Mouse (Mus musculus) embryonic fibroblast, embryonic 13.5 days (primary cell): ENCODE results near the gene Tmem208. TPM values are rescaled to one million over a fixed set of nuclear protein-coding genes. Genes with fewer than 3 reads are reported as not detected.

Experiments used
- H3K27ac ChIP-seq: 2 replicates; pipeline ENCODE4 v1.5.1; 2012; ENCODE audit warnings: low read length, control low read depth, inconsistent platforms; ENCODE audit not compliant: insufficient read depth
- H3K4me1 ChIP-seq: 2 replicates; pipeline ENCODE4 v1.6.1; 2011; ENCODE audit warnings: low read length; ENCODE audit not compliant: control insufficient read depth, insufficient read depth
- H3K4me3 ChIP-seq: 2 replicates; pipeline ENCODE4 v1.5.1; 2011; ENCODE audit warnings: mild to moderate bottlenecking, control low read depth, low read length; ENCODE audit not compliant: insufficient read depth
- CTCF ChIP-seq: IDR thresholded peaks from 2 replicates; pipeline ENCODE4 v1.5.1; 2011; ENCODE audit warnings: mild to moderate bottlenecking, control low read depth, low read length, moderate library complexity, borderline replicate concordance; ENCODE audit not compliant: insufficient read depth
- POLR2A ChIP-seq: IDR thresholded peaks from 2 replicates; pipeline ENCODE4 v1.6.1; 2011; ENCODE audit warnings: low read depth, mild to moderate bottlenecking, control low read depth, low read length, moderate library complexity
- polyA plus RNA-seq: library from polyadenylated mRNA; stranded (reverse); fragments of >200 nt; gene quantifications from 2 replicates; pipeline ENCODE4 v1.2.4, GENCODE M21; 2011; ENCODE audit warnings: low read depth; ENCODE audit not compliant: missing spikeins, insufficient read length

Tmem208 gene
- polyA plus RNA-seq, 1 experiment, result 69.1 TPM

DNA sequence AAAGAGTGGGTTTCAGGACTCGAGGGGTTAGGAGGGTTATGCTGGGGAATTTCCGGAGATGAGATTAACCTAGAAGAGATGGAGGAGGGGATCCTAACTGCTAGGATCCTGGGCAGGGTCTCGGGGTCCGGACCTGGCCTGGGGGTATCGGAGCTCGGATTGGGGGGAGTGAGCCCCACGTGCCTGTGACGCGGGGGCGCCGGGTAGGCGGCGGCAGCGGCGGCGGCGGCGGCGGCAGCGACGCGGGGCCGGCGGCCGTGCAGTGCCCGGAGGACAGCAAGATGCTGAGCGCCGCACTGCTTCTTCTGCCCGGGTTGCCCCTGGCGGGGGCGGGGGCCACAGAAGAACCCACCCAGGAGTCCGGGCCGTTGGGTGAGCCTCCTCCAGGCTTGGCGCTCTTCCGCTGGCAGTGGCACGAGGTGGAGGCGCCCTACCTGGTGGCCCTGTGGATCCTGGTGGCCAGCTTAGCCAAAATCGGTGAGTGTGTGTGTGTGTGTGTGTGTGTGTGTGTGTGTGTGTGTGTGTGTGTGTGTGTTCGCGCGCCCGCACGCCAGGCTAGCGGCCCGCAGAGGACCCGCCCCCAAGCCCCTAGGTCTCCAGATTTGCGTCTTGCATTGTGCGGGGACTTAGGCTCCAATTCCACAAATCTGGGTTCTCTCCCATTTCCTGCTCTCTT is 23.1 kb downstream of the Tmem208 start:
- H3K4me1 ChIP-seq, result peaks cover 12% of the 10 kb centered on the region

GRCm38 (mm10) chr8:105350186-105350585 is 24.0 kb downstream of the Tmem208 start:
- TF ChIP-seq CTCF (no peak), POLR2A (no peak)
- peak overlapping the region; percentile 90 for H3K4me3 ChIP-seq
- peaks cover 11% of the 10 kb centered on the region for H3K4me1 ChIP-seq
- H3K27ac ChIP-seq, result 0 out of 2 replicates have a peak overlapping the region, but pooled peaks have one; percentile 11

More for the DNA sequence above, 23.1 kb downstream of the Tmem208 start:
- peak; percentile 26; the same call in 1 of the 2 replicates for TF ChIP-seq POLR2A
- no peak for TF ChIP-seq CTCF
- peak overlapping the region; percentile 85; the same call in 1 of the 2 replicates for H3K27ac ChIP-seq
- H3K4me3 ChIP-seq, result peak overlapping the region; percentile 90

DNA sequence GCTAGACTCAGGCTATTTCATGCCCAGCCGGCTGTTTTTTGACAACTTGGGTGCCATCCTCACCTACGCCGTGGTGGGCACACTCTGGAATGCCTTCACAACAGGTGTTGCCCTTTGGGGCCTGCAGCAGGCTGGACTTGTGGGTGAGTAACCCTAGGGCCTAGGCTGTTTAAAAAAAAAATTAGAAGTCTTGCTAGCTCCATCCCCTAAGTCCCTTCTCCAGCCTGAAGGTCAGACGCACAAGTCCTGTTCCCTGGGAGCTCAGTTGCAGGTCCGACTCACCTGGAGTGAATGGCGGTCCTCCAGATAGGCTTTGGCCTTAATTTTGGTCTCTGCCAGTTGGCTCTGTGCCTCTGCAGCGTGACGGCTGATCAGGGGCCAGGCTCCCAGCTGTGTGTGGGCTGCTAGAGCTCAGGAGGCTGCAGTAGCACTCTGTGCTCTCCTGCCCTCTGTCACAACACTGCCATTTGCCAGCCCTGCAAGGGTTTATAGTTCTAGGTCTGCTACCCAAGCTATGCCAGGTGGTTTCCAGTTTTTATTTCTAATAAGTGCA is 27.5 kb downstream of the Tmem208 start:
- TF ChIP-seq CTCF (no peak), POLR2A (no peak)
- H3K4me1 ChIP-seq, result peaks cover 10% of the 10 kb centered on the region
- H3K4me3 ChIP-seq, result no peak overlapping the region
- H3K27ac ChIP-seq, result no peak overlapping the region

DNA sequence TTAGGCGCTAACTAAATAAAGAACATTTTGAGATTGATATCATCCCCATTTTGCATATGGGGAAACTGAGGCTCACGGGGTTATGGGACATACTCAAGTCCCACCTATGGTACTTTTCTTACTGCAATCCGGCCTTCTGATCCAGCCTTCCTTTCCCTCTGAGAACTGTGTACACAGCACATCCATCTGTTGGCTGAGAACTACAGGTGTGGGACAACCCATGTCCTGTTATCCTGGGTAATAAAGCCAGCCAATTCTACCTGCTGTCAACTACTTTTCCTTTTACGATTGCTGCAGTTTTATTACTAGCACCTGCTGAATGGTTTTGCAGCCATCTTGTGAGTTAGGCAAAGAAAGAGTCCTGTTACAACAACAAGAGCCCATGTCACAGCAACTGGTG is 28.4 kb downstream of the Tmem208 start:
- H3K4me3 ChIP-seq, result no peak overlapping the region
- H3K4me1 ChIP-seq, result peaks cover 10% of the 10 kb centered on the region
- TF ChIP-seq CTCF (no peak), POLR2A (no peak)
- H3K27ac ChIP-seq, result no peak overlapping the region

DNA sequence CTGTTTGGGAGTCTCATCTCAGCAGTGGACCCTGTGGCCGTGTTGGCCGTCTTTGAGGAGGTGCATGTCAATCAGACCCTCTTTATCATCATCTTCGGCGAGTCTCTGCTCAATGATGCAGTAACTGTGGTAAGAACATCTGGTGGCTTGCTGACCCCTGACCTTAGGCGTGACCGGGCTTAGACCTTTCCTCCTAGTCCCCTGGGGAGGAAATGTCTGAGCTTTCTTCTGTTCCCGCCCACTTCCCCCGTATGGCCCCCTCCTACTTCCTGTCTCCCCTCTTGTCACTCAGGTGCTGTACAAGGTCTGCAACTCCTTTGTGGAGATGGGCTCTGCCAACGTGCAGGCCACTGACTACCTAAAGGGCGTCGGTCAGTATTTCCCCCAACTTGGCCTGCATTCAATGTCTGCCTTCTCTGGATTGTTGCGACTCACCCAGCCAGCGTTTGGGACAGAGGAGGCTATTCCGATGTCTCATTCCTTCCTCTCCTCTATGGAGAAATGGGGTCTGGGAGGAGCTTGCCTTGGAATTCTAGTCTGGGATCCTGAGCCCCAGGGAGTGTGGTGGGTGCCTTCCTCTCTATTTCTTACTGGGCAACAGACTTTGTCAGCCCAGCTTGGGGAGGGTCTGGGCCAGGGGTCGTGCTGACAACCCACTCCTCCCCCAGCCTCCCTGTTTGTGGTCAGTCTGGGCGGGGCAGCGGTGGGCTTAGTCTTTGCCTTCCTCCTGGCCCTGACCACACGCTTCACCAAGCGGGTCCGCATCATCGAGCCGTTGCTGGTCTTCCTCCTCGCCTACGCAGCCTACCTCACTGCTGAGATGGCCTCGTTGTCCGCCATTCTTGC is 29.2 kb downstream of the Tmem208 start:
- no peak for TF ChIP-seq POLR2A
- TF ChIP-seq CTCF, result no peak
- H3K27ac ChIP-seq, result no peak overlapping the region
- H3K4me1 ChIP-seq, result peaks cover 7% of the 10 kb centered on the region
- no peak overlapping the region for H3K4me3 ChIP-seq

GRCm38 (mm10) chr8:105356681-105357080 is 30.5 kb downstream of the Tmem208 start:
- H3K4me1 ChIP-seq, result peaks cover 6% of the 10 kb centered on the region
- H3K27ac ChIP-seq, result no peak overlapping the region
- H3K4me3 ChIP-seq, result no peak overlapping the region
- TF ChIP-seq CTCF (no peak), POLR2A (no peak)

GRCm38 (mm10) chr8:105359208-105359607 is 33.1 kb downstream of the Tmem208 start:
- Histone ChIP-seq H3K4me3 (no peak overlapping the region), H3K27ac (no peak overlapping the region), H3K4me1 (peaks cover 6% of the 10 kb centered on the region)
- TF ChIP-seq POLR2A (no peak), CTCF (no peak)

GRCm38 (mm10) chr8:105359646-105360045 is 33.5 kb downstream of the Tmem208 start:
- Histone ChIP-seq H3K4me1 (peaks cover 6% of the 10 kb centered on the region), H3K27ac (no peak overlapping the region), H3K4me3 (no peak overlapping the region)
- TF ChIP-seq CTCF, result no peak
- TF ChIP-seq POLR2A, result no peak

GRCm38 (mm10) chr8:105361751-105362702 is 35.9 kb downstream of the Tmem208 start:
- no peaks in the 10 kb centered on the region for H3K4me1 ChIP-seq
- no peak overlapping the region for H3K27ac ChIP-seq
- TF ChIP-seq CTCF, result no peak
- no peak for TF ChIP-seq POLR2A
- no peak overlapping the region for H3K4me3 ChIP-seq
